Mouse (Mus musculus): Measurements from ENCODE around the gene Prokr2. TPM values are rescaled to one million over a fixed set of nuclear protein-coding genes. Genes with fewer than 3 reads are reported as not detected.
"Not testable (repeated sequence)": the region's sequence is repeated elsewhere in the genome, so short reads cannot be mapped to it uniquely, and the experiment has no call there.

Prokr2 gene
- total RNA-seq, 1 experiment from 2014 or later: not detected

- ATAC-seq (replicated peaks in 1 of 2; ENCODE audit: insufficient read depth in 1 of 2, low FRiP score in 2 of 2, low TSS enrichment in 1 of 2, low read depth in 1 of 2, poor library complexity in 2 of 2, severe bottlenecking in 2 of 2): no peak; a peak in 1 of 4 replicates
These were observed 80.1 kb downstream of the Prokr2 start for GRCm38 (mm10) chr2:132305165-132305564.

GRCm38 (mm10) chr2:132301436-132301835, 83.8 kb downstream of the Prokr2 start:
- ATAC-seq (replicated peaks in 1 of 2; ENCODE audit: insufficient read depth in 1 of 2, low FRiP score in 2 of 2, low TSS enrichment in 1 of 2, low read depth in 1 of 2, poor library complexity in 2 of 2, severe bottlenecking in 2 of 2): no peak

GRCm38 (mm10) chr2:132298250-132298649, 87.0 kb downstream of the Prokr2 start:
- no peak for ATAC-seq (replicated peaks in 1 of 2; ENCODE audit: insufficient read depth in 1 of 2, low FRiP score in 2 of 2, low TSS enrichment in 1 of 2, low read depth in 1 of 2, poor library complexity in 2 of 2, severe bottlenecking in 2 of 2)

- ATAC-seq (replicated peaks in 1 of 2; ENCODE audit: insufficient read depth in 1 of 2, low FRiP score in 2 of 2, low TSS enrichment in 1 of 2, low read depth in 1 of 2, poor library complexity in 2 of 2, severe bottlenecking in 2 of 2): peak in 1 of 2 experiments; percentile 32; a peak in 2 of 4 replicates
These were observed 91.4 kb downstream of the Prokr2 start for GRCm38 (mm10) chr2:132293694-132294450.

- no peak for ATAC-seq (replicated peaks in 1 of 2; ENCODE audit: insufficient read depth in 1 of 2, low FRiP score in 2 of 2, low TSS enrichment in 1 of 2, low read depth in 1 of 2, poor library complexity in 2 of 2, severe bottlenecking in 2 of 2)
These were observed 93.2 kb downstream of the Prokr2 start for GRCm38 (mm10) chr2:132292083-132292482.

DNA sequence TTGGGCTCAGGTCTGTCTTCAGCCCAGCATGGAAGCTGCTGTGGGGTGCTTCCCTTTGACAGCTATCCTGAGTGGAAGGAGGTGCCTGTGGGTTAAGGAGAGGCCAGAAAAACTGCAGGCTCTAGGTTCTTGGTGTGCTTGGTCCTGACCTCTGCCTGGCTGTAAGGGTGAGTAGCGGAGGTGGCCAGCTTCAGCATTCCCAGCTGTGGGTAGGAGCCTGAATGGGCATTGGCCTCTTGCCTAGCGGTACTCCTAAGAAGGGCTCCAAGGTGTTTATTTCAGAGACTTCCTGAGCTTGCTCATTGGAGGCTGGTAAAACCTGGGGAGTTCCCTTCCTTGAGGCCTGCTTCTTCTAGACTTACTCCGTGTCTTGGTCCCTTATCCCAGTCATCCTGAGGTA, 94.0 kb downstream of the Prokr2 start:
- no peak for ATAC-seq (replicated peaks in 1 of 2; ENCODE audit: insufficient read depth in 1 of 2, low FRiP score in 2 of 2, low TSS enrichment in 1 of 2, low read depth in 1 of 2, poor library complexity in 2 of 2, severe bottlenecking in 2 of 2)

GRCm38 (mm10) chr2:132290808-132291207, 94.4 kb downstream of the Prokr2 start:
- no peak for ATAC-seq (replicated peaks in 1 of 2; ENCODE audit: insufficient read depth in 1 of 2, low FRiP score in 2 of 2, low TSS enrichment in 1 of 2, low read depth in 1 of 2, poor library complexity in 2 of 2, severe bottlenecking in 2 of 2)

DNA sequence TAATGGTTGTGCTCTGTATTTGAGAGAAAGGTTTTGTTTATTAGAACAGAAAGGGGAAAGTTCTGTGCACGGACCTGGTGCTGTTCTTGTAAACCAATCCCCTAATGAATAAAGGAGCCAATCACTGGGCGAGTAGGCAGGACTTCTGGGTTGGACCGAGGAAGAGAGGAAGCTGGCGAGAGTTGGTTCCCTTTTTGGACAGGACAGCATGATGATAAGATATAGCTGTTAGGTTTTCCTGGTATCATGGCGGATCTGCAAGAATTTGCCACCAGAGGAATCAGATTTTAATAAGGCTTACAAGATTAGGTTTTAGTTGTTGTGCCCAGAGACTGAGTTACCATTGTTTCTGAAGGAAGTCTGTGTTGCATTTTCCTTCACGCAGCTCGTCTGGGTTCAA, 96.0 kb downstream of the Prokr2 start:
- ATAC-seq (replicated peaks in 1 of 2; ENCODE audit: insufficient read depth in 1 of 2, low FRiP score in 2 of 2, low TSS enrichment in 1 of 2, low read depth in 1 of 2, poor library complexity in 2 of 2, severe bottlenecking in 2 of 2): not testable (repeated sequence)

Other genes starting within 250 kb of the Prokr2 start
- gene Slc23a2, start 240.3 kb downstream of the Prokr2 start, total RNA-seq (2017): 35.5 and 53.3 TPM in 2 replicates
- gene Tmem230, start 137.6 kb downstream of the Prokr2 start, total RNA-seq (2017): 36.4 and 63.7 TPM in 2 replicates
- 634 and 659 TPM in 2 replicates for gene Pcna, start 132.1 kb downstream of the Prokr2 start, total RNA-seq (2017)
- gene Cds2, start 122.3 kb downstream of the Prokr2 start, total RNA-seq (2017): 13.4 and 17.4 TPM in 2 replicates
- 37.1 and 47.0 TPM in 2 replicates for gene Gpcpd1, start 202.3 kb upstream of the Prokr2 start, total RNA-seq (2017)